Mouse (Mus musculus): ENCODE data around the gene Ndufs1.

DNA sequence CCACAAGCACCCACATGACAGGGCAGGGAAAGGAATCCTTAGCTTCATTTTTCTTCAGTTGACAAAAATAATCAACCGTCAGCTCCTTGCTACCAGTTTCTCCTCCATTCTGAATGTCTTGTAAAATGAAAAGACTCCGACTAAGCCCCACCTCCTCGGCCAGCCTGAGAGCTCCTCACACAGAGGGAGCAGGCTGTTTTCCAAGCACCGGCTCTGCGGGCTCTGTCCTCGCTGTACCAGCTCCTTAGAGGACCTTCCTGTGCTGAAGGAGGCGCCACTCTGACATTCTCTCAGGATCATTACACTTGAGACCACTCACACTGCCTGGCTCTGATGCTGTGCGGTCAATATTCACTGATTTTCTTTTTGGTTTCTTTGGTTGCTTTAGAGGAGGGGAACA is 76.4 kb downstream of the Ndufs1 start:
- TF ChIP-seq CTCF (conservative IDR thresholded peaks at IDR 0.05; ENCODE audit: insufficient read depth, insufficient read length, low read depth, low read length) (no peak), POLR2A (IDR thresholded peaks at IDR 0.05; ENCODE audit: low read depth, low read length) (no peak)

Data from kidney, adult 2 months (tissue).